Mouse (Mus musculus) cerebellum, postnatal 25 days (tissue): Measurements from ENCODE around the gene Plekhg3.

Source experiments
- DNase-seq, 2 experiments: peaks; one replicate each; pipeline ENCODE4 v3.0.0; 2021; ENCODE audit warnings: mixed read lengths in 2 of 2

Gene Plekhg3

GRCm38 (mm10) chr12:76530580-76531139 is at the start of gene Plekhg3:
Plekhg3 (plus strand) TSS chr12:76530891.
- DNase-seq, result no peak

GRCm38 (mm10) chr12:76482446-76482845 is 48.2 kb upstream of the Plekhg3 start:
- DNase-seq, result no peak

- DNase-seq, result no peak
Measured at GRCm38 (mm10) chr12:76482948-76483347, 47.7 kb upstream of the Plekhg3 start.

GRCm38 (mm10) chr12:76484881-76485280 is 45.8 kb upstream of the Plekhg3 start:
- DNase-seq, result no peak

- DNase-seq, result no peak
Measured at GRCm38 (mm10) chr12:76485381-76485780, 45.3 kb upstream of the Plekhg3 start.

- no peak for DNase-seq
Measured at GRCm38 (mm10) chr12:76486943-76487342, 43.7 kb upstream of the Plekhg3 start.

GRCm38 (mm10) chr12:76490798-76491197 is 39.9 kb upstream of the Plekhg3 start:
- no peak for DNase-seq

- DNase-seq, result no peak
Measured at GRCm38 (mm10) chr12:76493462-76493861, 37.2 kb upstream of the Plekhg3 start.

- no peak for DNase-seq
Measured at GRCm38 (mm10) chr12:76495381-76495780, 35.3 kb upstream of the Plekhg3 start.

GRCm38 (mm10) chr12:76496324-76496723 is 34.4 kb upstream of the Plekhg3 start:
- DNase-seq, result peak; percentile 67 to 76

GRCm38 (mm10) chr12:76499276-76499675 is 31.4 kb upstream of the Plekhg3 start:
- no peak for DNase-seq

- DNase-seq, result no peak
Measured at GRCm38 (mm10) chr12:76500055-76500454, 30.6 kb upstream of the Plekhg3 start.

GRCm38 (mm10) chr12:76500896-76501295 is 29.8 kb upstream of the Plekhg3 start:
- DNase-seq, result no peak

- no peak for DNase-seq
Measured at GRCm38 (mm10) chr12:76502981-76503380, 27.7 kb upstream of the Plekhg3 start.

- peak; percentile 42 to 45 for DNase-seq
Measured at GRCm38 (mm10) chr12:76506522-76506921, 24.2 kb upstream of the Plekhg3 start.

GRCm38 (mm10) chr12:76507791-76508190 is 22.9 kb upstream of the Plekhg3 start:
- no peak for DNase-seq

- no peak for DNase-seq
Measured at GRCm38 (mm10) chr12:76508909-76509440, 21.7 kb upstream of the Plekhg3 start.

- peak; percentile 64 to 74 for DNase-seq
Measured at GRCm38 (mm10) chr12:76512731-76513130, 18.0 kb upstream of the Plekhg3 start.

- peak; percentile 35 to 38 for DNase-seq
Measured at GRCm38 (mm10) chr12:76514842-76515241, 15.8 kb upstream of the Plekhg3 start.

GRCm38 (mm10) chr12:76518000-76518399 is 12.7 kb upstream of the Plekhg3 start:
- DNase-seq, result peak in 1 of 2 experiments; percentile 53

- DNase-seq, result peak; percentile 82 to 83
Measured at GRCm38 (mm10) chr12:76518909-76519842, 11.5 kb upstream of the Plekhg3 start.

- DNase-seq, result no peak
Measured at GRCm38 (mm10) chr12:76523654-76524053, 7.0 kb upstream of the Plekhg3 start.

GRCm38 (mm10) chr12:76524915-76525314 is 5.8 kb upstream of the Plekhg3 start:
- DNase-seq, result no peak
